Mouse (Mus musculus) cerebral cortex, adult 2 months (tissue): Measurements from ENCODE around the gene Tmem129.

Experiments
- WGBS: fragments of 180-500 bp; shearing (Covaris S2); methylation state at CpG from one replicate; pipeline ENCODE4 v1.1.7; 2018; 5-methylcytosine and 5-hydroxymethylcytosine counted together

Gene Tmem129

GRCm38 (mm10) chr5:33637606-33638350 is 20.4 kb downstream of the Tmem129 start:
- 83% methylated on average over 3 of the region's 3 CpGs for WGBS

GRCm38 (mm10) chr5:33635361-33635760 is 22.9 kb downstream of the Tmem129 start:
- WGBS, result 93% methylated on average over 3 of the region's 3 CpGs

- WGBS, result 58% methylated on average over 1 of the region's 1 CpGs
These were observed 25.7 kb downstream of the Tmem129 start for GRCm38 (mm10) chr5:33632526-33632925.

GRCm38 (mm10) chr5:33630615-33631014 is 27.6 kb downstream of the Tmem129 start:
- 86% methylated on average over 4 of the region's 4 CpGs for WGBS

GRCm38 (mm10) chr5:33630061-33630460 is 28.2 kb downstream of the Tmem129 start:
- WGBS, result 2% methylated on average over 9 of the region's 9 CpGs

- WGBS, result under 1% methylated on average over 98 of the region's 99 CpGs
These were observed 28.8 kb downstream of the Tmem129 start, which contains the start of the genes Fam53a and Gm9903 for GRCm38 (mm10) chr5:33629301-33629987. Gene Fam53a (minus strand): TSS chr5:33629635. Gene Gm9903 (plus strand): TSS chr5:33629925.

GRCm38 (mm10) chr5:33628820-33629300 is 29.4 kb downstream of the Tmem129 start:
- WGBS, result under 1% methylated on average over 24 of the region's 24 CpGs

GRCm38 (mm10) chr5:33627968-33628367 is 30.2 kb downstream of the Tmem129 start:
- WGBS, result 36% methylated on average over 4 of the region's 4 CpGs

GRCm38 (mm10) chr5:33623766-33624165 is 34.5 kb downstream of the Tmem129 start:
- 70% methylated on average over 3 of the region's 3 CpGs for WGBS

- 52% methylated on average over 2 of the region's 2 CpGs for WGBS
These were observed 35.5 kb downstream of the Tmem129 start for GRCm38 (mm10) chr5:33622671-33623070.

GRCm38 (mm10) chr5:33614391-33614790 is 43.8 kb downstream of the Tmem129 start:
- WGBS, result 82% methylated on average over 6 of the region's 6 CpGs

GRCm38 (mm10) chr5:33611795-33612194 is 46.4 kb downstream of the Tmem129 start:
- WGBS, result 94% methylated on average over 1 of the region's 1 CpGs

- WGBS, result 95% methylated on average over 1 of the region's 1 CpGs
These were observed 49.0 kb downstream of the Tmem129 start for GRCm38 (mm10) chr5:33609226-33609625.

- 95% methylated on average over 15 of the region's 15 CpGs for WGBS
These were observed 50.8 kb downstream of the Tmem129 start for GRCm38 (mm10) chr5:33607434-33607833.

GRCm38 (mm10) chr5:33606631-33607030 is 51.6 kb downstream of the Tmem129 start:
- WGBS, result 66% methylated on average over 7 of the region's 7 CpGs

- 74% methylated on average over 5 of the region's 5 CpGs for WGBS
These were observed 52.9 kb downstream of the Tmem129 start for GRCm38 (mm10) chr5:33605314-33605713.
